Mouse (Mus musculus) c-Kit-negative CD71-positive TER-119-positive erythroid progenitor cells, embryonic 14.5 days (primary cell): ENCODE data around the gene Tmsb15b1.
"Not testable (repeated sequence)": the region's sequence is repeated elsewhere in the genome, so short reads cannot be mapped to it uniquely, and the experiment has no call there.

Source experiments
- DNase-seq: peaks from one replicate; pipeline ENCODE4 v3.0.0-alpha.2; 2013; ENCODE audit warnings: low read depth, low spot score

The Tmsb15b1 gene

GRCm38 (mm10) chrX:136976424-136977084 lies at the start of gene Tmsb15b1, which contains the start of gene Tmsb15l:
Gene Tmsb15b1, minus strand, starts transcription at chrX:136976874.
Gene Tmsb15l, minus strand, starts transcription at chrX:136976869.
- no peak for DNase-seq

GRCm38 (mm10) chrX:137019310-137019709 lies 42.6 kb upstream of the Tmsb15b1 start:
- DNase-seq, result no peak

- DNase-seq, result no peak
Measured at GRCm38 (mm10) chrX:137017668-137018067, 41.0 kb upstream of the Tmsb15b1 start.

DNA sequence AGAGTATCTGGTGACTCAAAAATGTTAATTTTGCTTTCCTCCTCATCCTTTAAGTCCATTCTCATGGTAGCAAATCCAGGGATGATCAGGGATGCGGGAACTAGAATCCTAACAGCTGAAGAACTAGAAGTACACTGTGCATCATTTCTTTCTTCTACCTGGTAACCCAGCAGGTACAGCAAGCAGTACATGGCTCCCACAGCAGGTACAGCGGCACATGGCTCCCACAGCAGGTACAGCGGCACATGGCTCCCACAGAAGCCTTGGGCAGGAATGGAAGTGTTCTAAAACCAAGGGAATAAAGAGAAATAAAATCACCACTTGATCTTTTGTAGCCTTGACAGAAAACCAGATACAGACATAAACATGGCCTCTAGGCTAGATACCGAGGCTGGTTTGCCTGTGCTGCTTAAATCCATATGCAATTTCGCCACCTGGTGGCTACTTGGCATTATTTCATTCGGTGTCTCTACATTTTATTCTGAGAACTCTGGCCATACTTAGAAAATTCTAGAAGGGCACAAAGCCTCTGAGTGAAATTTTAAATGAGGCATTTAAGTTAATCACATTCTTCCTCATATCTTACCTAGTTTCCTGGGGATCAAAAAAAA lies 38.5 kb upstream of the Tmsb15b1 start:
- DNase-seq, result no peak

DNA sequence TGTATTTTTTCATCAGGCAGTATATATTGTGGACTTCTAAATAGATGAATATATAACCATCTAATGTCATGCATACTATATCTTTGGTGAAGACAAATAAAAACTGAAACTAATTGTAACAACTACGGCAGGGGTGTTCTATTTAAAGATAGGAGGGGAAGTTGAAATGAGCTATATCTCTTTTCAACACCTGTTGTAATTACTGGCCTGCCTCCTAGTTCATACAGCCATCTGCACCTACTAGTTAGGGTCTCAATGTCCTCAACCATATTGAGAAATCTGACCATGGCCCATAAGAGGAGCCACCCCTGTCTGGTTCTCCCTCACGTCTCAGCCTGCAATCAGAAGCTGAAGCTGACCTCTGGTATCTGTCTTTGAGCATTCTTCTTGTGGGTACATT lies 19.6 kb upstream of the Tmsb15b1 start:
- no peak for DNase-seq

DNA sequence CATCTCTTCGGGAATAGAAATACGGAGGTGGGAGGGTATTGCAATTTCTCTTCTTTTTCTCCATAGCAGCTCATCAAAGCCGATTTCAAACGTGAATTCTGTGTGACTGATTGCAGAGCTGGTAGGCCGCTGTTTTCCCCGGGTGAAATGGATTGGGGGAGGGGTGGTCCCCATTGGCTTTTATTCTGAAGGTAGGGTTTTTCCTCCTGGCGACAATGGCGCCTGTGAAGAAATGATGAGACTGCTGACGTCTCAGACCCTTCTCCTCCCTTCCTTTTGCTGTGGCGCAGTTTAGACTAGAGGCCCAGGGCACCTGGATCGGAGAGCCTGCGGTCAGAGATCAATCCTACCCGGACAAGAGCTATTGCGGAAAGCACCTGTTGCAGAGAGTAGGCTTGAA lies 17.0 kb upstream of the Tmsb15b1 start:
- no peak for DNase-seq

DNA sequence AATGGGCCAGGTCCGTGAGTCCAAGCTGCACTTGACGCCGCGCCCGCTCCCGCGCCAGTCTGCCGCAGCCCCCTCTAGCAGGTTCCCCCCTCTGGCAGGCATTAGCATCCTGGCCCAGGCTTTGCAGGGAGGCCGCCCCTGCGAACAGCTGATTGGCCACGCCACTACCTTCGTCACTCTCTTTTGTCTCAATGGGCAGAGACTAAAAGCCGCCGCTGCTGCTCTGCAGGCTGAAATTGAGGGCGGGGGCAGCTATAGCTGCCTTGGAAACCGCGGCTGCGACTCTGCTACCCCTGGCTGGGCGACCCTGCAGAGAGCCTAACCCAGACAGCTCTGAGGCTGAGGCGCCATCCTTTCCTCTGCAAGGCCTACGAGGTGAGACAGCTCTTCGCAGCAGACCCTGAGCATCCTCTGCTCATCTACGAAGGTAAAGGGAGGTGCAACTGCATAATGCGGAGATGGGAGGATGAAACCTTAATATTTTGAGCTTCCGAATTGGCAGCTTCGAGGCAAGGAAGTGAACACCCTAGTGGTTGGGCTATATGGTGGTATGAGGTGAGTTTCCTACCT lies 16.4 kb upstream of the Tmsb15b1 start, which contains the start of gene Zcchc18:
Zcchc18 (plus strand) TSS at position 178 of the 570 bp plus-strand sequence.
- no peak for DNase-seq

DNA sequence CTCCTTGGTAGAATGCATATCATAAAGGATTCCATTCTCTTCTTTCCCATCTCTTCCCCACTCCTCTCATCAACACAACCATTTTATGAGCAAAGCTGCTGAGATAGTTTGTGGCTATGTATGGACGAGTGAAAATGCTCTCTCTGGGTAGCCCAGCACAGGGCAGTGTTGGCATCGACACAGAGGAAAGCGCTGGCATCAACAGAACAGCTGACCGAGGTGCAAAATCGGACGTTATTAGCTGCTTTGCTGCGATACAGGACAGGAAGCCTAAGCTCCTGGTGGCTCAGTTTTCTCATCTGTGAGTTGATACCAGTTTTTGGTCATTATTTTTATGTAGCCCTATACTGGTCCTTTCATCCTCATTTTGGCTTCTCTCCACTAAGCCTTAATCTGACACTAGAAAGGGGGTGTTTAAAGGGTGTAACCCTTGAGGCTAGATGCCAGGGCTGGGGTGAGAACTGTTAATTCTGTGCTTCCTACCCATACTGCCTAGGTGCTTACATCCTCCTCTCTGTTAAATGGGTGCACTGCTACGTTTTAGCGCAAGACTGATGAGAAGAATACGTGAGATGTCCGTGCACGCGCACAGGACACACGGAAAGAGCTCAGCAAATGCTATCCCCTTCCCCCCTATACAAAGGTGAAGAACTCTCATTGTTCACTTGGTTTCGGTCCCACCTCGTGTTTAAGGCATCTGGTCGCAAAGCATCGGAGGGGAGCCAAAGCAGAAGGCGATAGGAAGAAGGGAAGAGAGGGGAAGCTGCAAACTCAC lies 15.7 kb upstream of the Tmsb15b1 start:
- DNase-seq, result no peak

DNA sequence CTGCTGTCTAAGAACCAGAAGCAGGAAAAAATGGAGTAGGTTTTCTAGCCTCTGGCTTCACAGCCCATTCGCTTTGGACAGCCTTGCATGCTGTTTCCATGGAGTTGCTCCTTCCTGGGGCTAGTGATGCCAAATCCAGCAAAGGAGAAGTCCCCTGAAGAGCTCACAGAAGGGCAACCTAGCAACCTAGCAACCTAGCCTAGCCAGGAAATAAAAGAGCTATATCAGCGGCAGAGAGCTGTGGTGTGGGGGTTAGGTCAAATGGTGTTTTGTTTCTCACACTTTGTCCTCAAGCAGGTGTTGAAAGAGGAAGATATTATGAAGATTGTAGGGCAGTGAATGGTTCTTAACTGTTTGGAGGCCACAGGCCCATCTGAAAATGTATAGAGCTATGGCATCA lies 14.6 kb upstream of the Tmsb15b1 start:
- no peak for DNase-seq

DNA sequence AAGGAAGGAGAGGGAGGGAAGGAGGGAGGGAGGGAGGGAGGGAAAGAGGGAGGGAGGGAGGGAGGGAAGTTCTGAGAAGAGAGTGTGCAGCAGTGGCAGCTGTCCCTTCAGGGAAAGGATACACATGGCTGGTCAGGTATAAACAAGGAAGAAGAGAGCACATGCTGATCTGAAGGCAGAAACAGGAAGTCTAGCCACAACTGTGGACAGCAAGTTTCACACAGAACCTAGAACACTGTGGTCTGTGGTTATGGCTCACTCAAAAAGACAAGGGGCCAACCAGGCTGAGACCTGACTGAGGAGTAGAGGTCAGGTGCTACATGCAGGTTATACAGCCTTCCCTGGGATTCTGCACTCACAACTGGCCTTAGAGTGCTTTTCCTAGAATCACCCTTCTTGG lies 9.4 kb upstream of the Tmsb15b1 start:
- no peak for DNase-seq

DNA sequence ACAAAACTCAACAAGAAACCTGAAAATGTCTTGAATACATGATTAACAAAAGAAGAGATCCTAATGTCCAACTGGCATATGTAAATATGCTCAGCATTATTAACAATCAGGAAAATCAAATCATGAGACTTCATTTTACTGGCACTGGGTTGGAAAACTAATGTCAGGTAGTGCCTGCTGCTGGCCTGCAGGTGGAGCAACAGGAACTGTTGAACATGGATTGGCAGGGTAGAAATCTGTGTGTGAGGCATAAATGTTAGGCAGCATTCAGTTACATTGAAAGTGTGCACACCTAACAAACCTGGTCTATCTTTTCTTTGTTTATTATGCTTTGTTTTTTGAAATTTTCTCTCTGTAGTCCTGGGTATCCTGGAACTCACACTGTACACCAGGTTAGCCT lies 1.9 kb upstream of the Tmsb15b1 start:
- DNase-seq, result no peak

DNA sequence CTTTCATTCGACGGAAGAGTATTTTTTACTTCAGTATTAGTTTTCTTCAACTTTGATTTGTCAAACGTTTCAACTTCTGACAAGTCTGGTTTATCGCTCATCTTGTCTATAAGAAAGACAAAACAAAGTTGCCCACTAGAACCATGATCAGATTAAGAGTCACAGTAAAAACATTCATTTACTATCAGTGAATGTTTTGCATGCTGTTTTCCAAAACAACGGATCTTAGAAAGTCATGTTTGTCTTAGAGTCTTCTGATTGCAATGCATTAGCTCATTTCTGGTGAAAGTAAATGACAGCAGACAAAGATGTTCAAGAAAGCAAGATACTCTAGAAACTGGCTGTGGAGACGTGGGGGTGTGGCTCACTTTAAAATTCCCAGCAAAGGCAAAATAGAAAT lies 1.3 kb downstream of the Tmsb15b1 start, which contains the start of gene Tmsb15b2:
Tmsb15b2 (minus strand) TSS at position 101 of the 400 bp plus-strand sequence.
- not testable (repeated sequence) for DNase-seq

- DNase-seq, result no peak
Measured at GRCm38 (mm10) chrX:136959688-136960087, 17.0 kb downstream of the Tmsb15b1 start.

- not testable (repeated sequence) for DNase-seq
Measured at GRCm38 (mm10) chrX:136958300-136958699, 18.4 kb downstream of the Tmsb15b1 start.

DNA sequence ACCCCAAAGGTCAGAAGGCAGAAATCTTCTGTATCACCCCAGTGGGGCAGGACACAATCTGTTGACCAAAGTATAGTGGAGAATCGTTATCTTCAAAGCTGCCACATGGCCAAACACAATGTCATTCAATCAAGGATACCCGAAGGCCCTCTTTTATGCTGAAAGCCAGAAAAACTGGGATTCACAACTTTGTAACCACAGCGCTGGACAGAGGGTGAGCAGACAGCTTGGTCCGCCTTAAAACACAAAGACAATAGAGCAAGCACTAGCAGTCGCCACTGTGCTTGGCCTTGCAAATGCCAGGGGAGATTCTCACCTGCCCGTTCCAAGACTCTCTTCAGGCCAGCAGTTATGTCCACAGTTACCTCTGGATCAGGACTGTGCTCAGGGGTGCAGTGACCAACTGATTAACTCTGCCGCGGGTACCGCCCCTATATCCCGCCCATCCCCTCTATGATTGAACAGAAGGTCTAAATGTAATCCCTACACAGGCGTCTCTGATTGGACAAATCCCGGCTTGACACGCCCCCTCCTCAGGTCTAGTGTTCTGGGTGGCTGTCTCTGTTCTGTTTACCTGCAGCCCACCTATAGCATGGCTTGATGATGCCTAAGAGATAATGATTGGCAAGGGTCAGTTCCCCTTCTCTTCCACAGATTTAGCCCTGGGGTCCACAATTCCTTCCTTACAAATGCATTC lies 18.9 kb downstream of the Tmsb15b1 start:
- not testable (repeated sequence) for DNase-seq

- no peak for DNase-seq
Measured at GRCm38 (mm10) chrX:136937985-136938384, 38.7 kb downstream of the Tmsb15b1 start.

- DNase-seq, result no peak
Measured at GRCm38 (mm10) chrX:136927031-136927430, 49.6 kb downstream of the Tmsb15b1 start, which contains the start of gene H2bfm. Gene H2bfm, plus strand, starts transcription at chrX:136927325.

- no peak for DNase-seq
Measured at GRCm38 (mm10) chrX:136925863-136926262, 50.8 kb downstream of the Tmsb15b1 start.
